Mouse (Mus musculus): ENCODE data around the gene Dip2b. TPM values are rescaled to one million over a fixed set of nuclear protein-coding genes. Genes with fewer than 3 reads are reported as not detected.

Dip2b gene
- polyA plus RNA-seq, 1 experiment from 2014 or later: 18.1 TPM

DNA sequence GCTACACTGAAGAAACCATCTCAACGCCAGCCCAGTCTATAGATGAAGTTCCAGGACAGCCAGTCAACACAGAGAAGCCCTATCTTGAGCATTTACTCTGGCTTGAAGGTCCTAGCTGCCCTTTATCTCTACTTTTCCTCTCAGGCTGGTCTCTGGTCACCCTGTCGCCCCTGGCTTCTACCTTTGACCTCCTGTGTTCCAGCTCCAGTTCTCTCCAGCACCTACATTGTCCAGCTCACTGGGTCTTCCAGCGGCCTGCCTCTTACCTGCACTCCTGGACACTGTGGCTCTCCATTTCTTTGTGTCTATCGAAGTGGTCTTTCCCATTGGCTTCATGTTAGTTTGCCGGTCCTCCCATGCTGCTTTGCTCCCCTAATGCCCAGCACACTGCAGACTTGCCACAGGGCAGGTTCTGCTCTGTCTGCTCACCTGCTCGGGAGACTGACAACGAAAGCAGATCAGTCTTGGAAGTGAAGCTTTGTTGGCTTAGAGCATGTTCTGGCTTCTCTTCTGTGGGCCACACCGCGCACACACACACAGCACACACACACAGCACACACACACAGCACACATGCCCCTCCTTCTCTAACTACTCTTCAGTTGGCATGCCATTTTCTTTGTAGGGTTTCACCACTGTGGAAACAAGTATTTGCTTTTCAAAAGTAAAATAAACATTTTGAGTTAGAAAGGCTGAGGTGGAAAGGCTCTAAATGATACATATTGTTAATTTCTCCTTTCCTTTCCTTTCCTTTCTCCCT, 35.4 kb downstream of the Dip2b start:
- Histone ChIP-seq H3K4me3 (ENCODE audit: low read depth, low read length) (no peak overlapping the region), H3K9me3 (ENCODE audit: low read depth, low read length) (no peaks in the 10 kb centered on the region), H3K9ac (no peak overlapping the region), H3K27me3 (ENCODE audit: insufficient read depth, low read length) (no peaks in the 10 kb centered on the region), H3K4me2 (no peak overlapping the region), H3K36me3 (ENCODE audit: insufficient read depth) (no peaks in the 10 kb centered on the region), H3K27ac (ENCODE audit: low read depth) (peak overlapping the region; percentile 33; the same call in 1 of the 2 replicates), H3K4me1 (ENCODE audit: insufficient read depth) (peaks cover 12% of the 10 kb centered on the region; the same call in 1 of the 2 replicates)
- no peak for ATAC-seq (ENCODE audit: insufficient read depth)
- no peak for DNase-seq
- TF ChIP-seq CTCF (IDR thresholded peaks at IDR 0.05; ENCODE audit: low read depth): no peak
- WGBS: 49% methylated on average over 9 of the region's 9 CpGs

DNA sequence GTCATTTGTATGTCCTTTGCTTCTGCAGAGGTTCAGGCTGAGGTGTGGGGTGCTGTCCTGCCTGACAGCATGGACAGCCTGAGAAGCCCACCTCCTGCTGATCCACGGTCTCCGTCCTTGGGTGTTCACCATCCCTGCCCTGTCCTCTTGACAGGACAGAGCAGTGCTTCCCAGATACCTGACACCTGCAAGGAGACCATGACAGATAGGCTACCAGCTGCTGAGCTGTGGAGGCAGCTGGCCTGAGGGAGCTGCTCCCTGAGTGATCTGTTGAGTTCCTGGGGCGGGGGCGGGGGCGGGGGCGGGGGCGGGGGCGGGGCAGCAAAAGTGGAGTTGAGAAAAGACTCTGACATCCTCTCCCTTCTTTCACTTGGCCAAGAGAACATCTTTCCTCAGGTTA, 36.3 kb downstream of the Dip2b start:
- TF ChIP-seq CTCF (IDR thresholded peaks at IDR 0.05; ENCODE audit: low read depth): no peak
- no peak overlapping the region for H3K9ac ChIP-seq
- no peaks in the 10 kb centered on the region for H3K27me3 ChIP-seq (ENCODE audit: insufficient read depth, low read length)
- ATAC-seq (ENCODE audit: insufficient read depth) (peak; percentile 53), DNase-seq (no peak)
- H3K27ac ChIP-seq (ENCODE audit: low read depth): peak overlapping the region; percentile 7; the same call in 1 of the 2 replicates
- 4% methylated on average over 6 of the region's 8 CpGs for WGBS
- no peaks in the 10 kb centered on the region for H3K9me3 ChIP-seq (ENCODE audit: low read depth, low read length)
- no peak overlapping the region for H3K4me3 ChIP-seq (ENCODE audit: low read depth, low read length)
- H3K4me2 ChIP-seq: no peak overlapping the region
- H3K4me1 ChIP-seq (ENCODE audit: insufficient read depth): peaks cover 12% of the 10 kb centered on the region; the same call in 1 of the 2 replicates
- no peaks in the 10 kb centered on the region for H3K36me3 ChIP-seq (ENCODE audit: insufficient read depth)

DNA sequence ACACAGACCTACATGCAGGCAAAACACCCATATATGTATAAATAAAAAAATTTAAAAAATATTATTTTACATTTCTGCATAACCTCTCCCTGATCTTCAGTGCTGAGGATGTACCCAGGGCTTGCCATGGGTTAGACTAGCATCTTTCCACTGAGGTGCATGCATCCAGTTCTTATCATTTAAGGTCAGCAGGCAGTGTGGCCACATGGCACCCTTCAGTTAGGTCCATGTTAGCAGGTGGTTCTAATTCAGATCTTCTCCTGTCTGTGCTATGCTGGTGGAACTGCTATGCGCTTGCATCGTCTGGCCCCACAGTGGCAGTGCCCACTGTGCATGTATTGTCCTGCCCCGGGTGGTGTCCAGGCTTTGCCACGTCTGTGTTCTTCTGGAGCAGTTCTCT, 37.9 kb downstream of the Dip2b start:
- WGBS: 84% methylated on average over 4 of the region's 4 CpGs
- Histone ChIP-seq H3K27me3 (ENCODE audit: insufficient read depth, low read length) (no peaks in the 10 kb centered on the region), H3K4me3 (ENCODE audit: low read depth, low read length) (no peak overlapping the region), H3K36me3 (ENCODE audit: insufficient read depth) (no peaks in the 10 kb centered on the region), H3K9ac (no peak overlapping the region), H3K4me2 (no peak overlapping the region), H3K4me1 (ENCODE audit: insufficient read depth) (peaks cover 12% of the 10 kb centered on the region; the same call in 1 of the 2 replicates), H3K27ac (ENCODE audit: low read depth) (no peak overlapping the region), H3K9me3 (ENCODE audit: low read depth, low read length) (no peaks in the 10 kb centered on the region)
- DNase-seq (no peak), ATAC-seq (ENCODE audit: insufficient read depth) (no peak)
- no peak for TF ChIP-seq CTCF (IDR thresholded peaks at IDR 0.05; ENCODE audit: low read depth)

DNA sequence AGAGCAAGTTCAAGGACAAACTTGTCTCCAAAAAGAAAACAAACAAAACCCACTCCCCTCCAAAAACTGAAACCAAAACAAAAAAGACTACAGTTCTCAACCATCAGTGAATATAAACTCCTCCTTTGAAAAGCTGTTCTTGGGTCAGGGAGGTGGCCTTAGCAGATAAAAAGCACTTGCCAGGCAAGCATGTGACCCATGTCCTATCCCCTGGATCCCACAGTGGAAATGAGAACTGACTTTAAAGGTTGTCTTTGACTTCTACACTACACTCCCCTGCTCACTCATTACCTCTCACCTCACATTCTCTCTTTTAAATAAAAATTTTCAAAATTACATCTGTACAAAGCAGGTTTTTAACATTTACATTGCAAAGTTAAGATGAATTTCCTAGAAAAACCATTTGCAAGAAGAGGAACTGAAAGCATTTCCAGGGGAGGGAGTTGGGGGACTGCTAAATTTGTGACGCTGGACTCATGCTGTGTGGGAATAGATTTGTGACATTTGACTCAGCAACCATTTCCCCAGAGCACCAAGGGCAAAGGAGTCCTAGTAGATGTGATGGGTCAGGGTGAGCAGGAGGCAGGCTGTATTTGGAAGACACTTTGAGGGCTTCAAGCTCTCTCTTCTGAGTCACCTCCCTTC, 42.5 kb downstream of the Dip2b start:
- ATAC-seq (ENCODE audit: insufficient read depth) (no peak), DNase-seq (no peak)
- H3K9me3 ChIP-seq (ENCODE audit: low read depth, low read length): no peaks in the 10 kb centered on the region
- WGBS: 50% methylated on average over 1 of the region's 1 CpGs
- H3K9ac ChIP-seq: no peak overlapping the region
- H3K4me1 ChIP-seq (ENCODE audit: insufficient read depth): peaks cover 5% of the 10 kb centered on the region
- H3K27ac ChIP-seq (ENCODE audit: low read depth): no peak overlapping the region
- no peak overlapping the region for H3K4me2 ChIP-seq
- H3K27me3 ChIP-seq (ENCODE audit: insufficient read depth, low read length): no peaks in the 10 kb centered on the region
- TF ChIP-seq CTCF (IDR thresholded peaks at IDR 0.05; ENCODE audit: low read depth): no peak
- no peaks in the 10 kb centered on the region for H3K36me3 ChIP-seq (ENCODE audit: insufficient read depth)
- no peak overlapping the region for H3K4me3 ChIP-seq (ENCODE audit: low read depth, low read length)

DNA sequence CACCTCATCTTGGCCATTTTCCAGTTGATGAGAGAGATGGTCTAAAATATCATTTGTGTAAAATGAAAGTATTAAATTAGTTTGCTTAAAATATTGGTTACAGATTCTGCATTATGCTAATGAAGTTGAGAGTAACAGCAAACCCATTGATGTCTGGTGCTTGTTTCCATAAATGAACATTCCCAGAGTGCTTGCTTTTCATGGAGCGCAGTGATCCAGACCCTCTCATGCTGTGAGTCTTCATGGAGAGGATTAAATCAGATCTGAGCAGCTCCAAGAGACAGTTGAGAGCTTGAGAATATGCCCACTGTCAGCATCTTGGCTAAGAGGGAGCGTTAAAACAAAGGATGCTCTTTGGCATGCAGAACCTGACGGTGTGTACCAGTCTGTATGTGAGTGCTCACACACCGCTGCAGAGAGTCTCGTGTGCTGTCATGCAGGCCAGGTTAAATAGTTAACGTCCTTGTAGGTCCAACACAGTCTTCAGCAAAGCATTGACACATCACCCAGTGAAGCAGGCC, 43.1 kb downstream of the Dip2b start:
- Histone ChIP-seq H3K36me3 (ENCODE audit: insufficient read depth) (no peaks in the 10 kb centered on the region), H3K9ac (no peak overlapping the region), H3K9me3 (ENCODE audit: low read depth, low read length) (no peaks in the 10 kb centered on the region), H3K4me3 (ENCODE audit: low read depth, low read length) (no peak overlapping the region), H3K27me3 (ENCODE audit: insufficient read depth, low read length) (no peaks in the 10 kb centered on the region), H3K4me1 (ENCODE audit: insufficient read depth) (peaks cover 5% of the 10 kb centered on the region), H3K27ac (ENCODE audit: low read depth) (no peak overlapping the region), H3K4me2 (no peak overlapping the region)
- WGBS: 84% methylated on average over 6 of the region's 6 CpGs
- ATAC-seq (ENCODE audit: insufficient read depth): no peak
- DNase-seq: no peak
- no peak for TF ChIP-seq CTCF (IDR thresholded peaks at IDR 0.05; ENCODE audit: low read depth)

DNA sequence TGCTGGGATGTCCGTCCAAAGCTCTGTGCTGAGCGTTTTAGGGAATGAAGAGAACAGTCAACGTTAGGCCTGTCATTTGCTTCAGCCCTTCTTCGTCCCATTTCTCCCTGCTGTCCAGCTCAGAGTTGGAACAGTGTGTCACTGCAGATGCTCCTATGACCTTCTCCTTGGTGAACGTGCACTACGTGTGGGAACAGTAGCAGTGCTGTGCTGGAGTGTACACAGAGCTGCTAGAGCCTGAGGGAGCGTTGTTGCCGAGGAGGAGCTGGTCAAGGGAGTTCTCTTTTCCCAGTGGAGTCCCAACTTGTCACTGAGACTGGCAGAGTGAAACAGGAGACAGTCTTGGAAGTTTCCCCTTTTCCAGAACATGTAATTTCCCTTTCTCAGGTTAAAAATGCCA, 43.6 kb downstream of the Dip2b start:
- Histone ChIP-seq H3K4me1 (ENCODE audit: insufficient read depth) (peaks cover 5% of the 10 kb centered on the region), H3K27ac (ENCODE audit: low read depth) (peak overlapping the region; percentile 36; the same call in 1 of the 2 replicates), H3K9ac (no peak overlapping the region), H3K9me3 (ENCODE audit: low read depth, low read length) (no peaks in the 10 kb centered on the region), H3K4me3 (ENCODE audit: low read depth, low read length) (no peak overlapping the region), H3K4me2 (no peak overlapping the region), H3K27me3 (ENCODE audit: insufficient read depth, low read length) (no peaks in the 10 kb centered on the region), H3K36me3 (ENCODE audit: insufficient read depth) (no peaks in the 10 kb centered on the region)
- 48% methylated on average over 8 of the region's 8 CpGs for WGBS
- TF ChIP-seq CTCF (IDR thresholded peaks at IDR 0.05; ENCODE audit: low read depth): no peak
- DNase-seq: peak; percentile 56
- 0 out of 2 replicates have a peak, but pooled peaks have one; percentile 41 for ATAC-seq (ENCODE audit: insufficient read depth)

DNA sequence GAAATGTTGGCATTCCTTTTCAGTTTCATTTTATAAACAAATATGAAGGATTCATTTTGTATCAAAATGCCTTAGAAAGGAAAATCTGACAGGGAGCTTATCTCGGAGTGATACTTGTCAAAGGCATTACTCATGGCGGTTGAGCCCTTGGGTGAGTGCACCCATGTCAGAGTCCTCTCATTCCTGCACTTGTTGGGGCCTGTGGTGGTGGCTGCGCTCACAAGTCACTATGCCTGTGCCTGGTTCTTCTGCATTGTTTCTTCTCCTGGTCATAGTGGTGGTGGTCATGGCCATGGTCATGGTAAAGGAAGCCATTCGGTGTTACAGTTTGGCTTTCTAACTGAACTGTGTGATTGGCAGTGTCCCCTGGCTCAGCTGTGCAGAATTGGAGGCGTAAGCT, 44.3 kb downstream of the Dip2b start:
- H3K9me3 ChIP-seq (ENCODE audit: low read depth, low read length): no peaks in the 10 kb centered on the region
- ATAC-seq (ENCODE audit: insufficient read depth): no peak
- H3K4me3 ChIP-seq (ENCODE audit: low read depth, low read length): no peak overlapping the region
- no peak overlapping the region for H3K27ac ChIP-seq (ENCODE audit: low read depth)
- no peak for DNase-seq
- no peak overlapping the region for H3K9ac ChIP-seq
- 85% methylated on average over 5 of the region's 5 CpGs for WGBS
- no peak overlapping the region for H3K4me2 ChIP-seq
- H3K27me3 ChIP-seq (ENCODE audit: insufficient read depth, low read length): no peaks in the 10 kb centered on the region
- TF ChIP-seq CTCF (IDR thresholded peaks at IDR 0.05; ENCODE audit: low read depth): no peak
- no peaks in the 10 kb centered on the region for H3K36me3 ChIP-seq (ENCODE audit: insufficient read depth)
- H3K4me1 ChIP-seq (ENCODE audit: insufficient read depth): peaks cover 5% of the 10 kb centered on the region

All from lung, embryonic 14.5 days (tissue).